Mouse (Mus musculus) lung, postnatal 0 days (tissue): ENCODE measurements around the gene AU022252.

Experiments used
- CTCF ChIP-seq: IDR thresholded peaks from 2 replicates; pipeline ENCODE4 v1.5.1; 2016; ENCODE audit warnings: antibody characterized with exemption, mild to moderate bottlenecking
- EP300 ChIP-seq: IDR thresholded peaks from 2 replicates; pipeline ENCODE4 v1.6.1; 2016; ENCODE audit warnings: antibody characterized with exemption, mild to moderate bottlenecking, control low read depth

GRCm38 (mm10) chr4:119188060-119188785 lies 44.3 kb downstream of the AU022252 start:
- no peak for TF ChIP-seq EP300
- TF ChIP-seq CTCF, result peak; percentile 51
